Mouse (Mus musculus) heart, postnatal 36 days (tissue): Measurements from ENCODE around the gene Mogs. TPM values are rescaled to one million over a fixed set of nuclear protein-coding genes. Genes with fewer than 3 reads are reported as not detected.

ENCODE experiments used
- DNase-seq, 2 experiments: peaks; one replicate each; pipeline ENCODE4 v3.0.0; 2021 to 2022
- intact Hi-C: fragments of 180-260 bp; cut with DNase I; formaldehyde crosslinking; loops from one replicate; pipeline ENCODE4 v1.15.1; 2025
- total RNA-seq, 2 experiments: library from RNA; stranded (reverse); gene quantifications; 2 replicates each; pipeline ENCODE4 v1.2.3; 2021

The Mogs gene
- total RNA-seq, 2 experiments from 2014 or later, result 8.2 to 8.8 TPM

DNA sequence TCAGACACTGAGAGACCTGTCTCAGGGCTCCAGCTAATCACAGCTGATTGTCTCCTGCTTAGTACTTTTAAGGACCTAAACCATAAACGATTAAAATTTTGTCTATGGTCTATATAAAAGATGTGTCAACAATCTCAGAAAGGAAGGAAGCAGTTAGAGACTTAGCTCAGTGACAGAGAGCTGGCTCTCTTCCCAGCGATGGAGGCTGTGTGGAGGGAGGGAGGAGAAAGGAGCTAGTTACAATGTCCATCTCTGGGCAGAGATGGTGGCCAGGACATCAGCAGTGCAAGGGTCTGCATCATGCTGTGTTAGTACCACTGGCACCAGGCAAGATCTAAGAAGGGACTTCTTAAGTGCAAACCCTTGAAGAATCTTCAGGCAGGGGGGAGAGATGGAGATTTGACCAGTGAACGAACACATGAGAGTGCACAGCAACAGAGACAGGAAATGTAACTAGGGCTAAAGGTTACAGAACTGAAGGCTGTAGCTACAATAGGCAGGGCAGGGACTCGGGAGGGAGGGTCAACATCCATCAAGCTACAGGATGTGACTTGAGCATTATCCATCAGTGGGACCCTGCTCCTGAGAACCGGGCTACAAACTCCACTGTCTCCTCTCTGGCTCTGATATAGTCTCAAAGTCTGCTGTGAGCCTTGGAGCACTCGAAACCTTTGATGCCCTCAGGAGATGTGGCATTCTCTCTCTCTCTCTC lies 22.7 kb upstream of the Mogs start:
- intact Hi-C loops, result no loop called here
- no peak for DNase-seq

DNA sequence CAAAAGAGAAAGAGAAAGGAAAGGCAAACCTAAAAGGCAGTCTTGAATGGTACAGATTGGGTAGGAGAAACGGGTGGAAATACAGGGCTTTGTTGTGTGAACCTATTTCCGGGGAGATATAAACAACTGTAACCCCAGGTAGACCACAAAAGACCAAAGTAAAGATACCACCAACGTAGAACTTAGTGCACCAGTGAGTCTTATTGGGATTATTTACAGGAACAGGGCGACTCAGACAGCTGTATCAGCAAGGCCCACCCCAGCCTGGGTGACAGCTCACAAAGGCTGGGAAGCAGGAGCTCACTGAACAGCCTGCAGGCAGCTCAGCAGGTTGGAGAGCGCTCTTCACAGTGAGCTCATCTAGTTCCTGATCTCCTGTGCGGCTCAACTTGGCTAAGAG lies 19.3 kb upstream of the Mogs start:
- intact Hi-C loops, result no loop called here
- DNase-seq, result no peak

DNA sequence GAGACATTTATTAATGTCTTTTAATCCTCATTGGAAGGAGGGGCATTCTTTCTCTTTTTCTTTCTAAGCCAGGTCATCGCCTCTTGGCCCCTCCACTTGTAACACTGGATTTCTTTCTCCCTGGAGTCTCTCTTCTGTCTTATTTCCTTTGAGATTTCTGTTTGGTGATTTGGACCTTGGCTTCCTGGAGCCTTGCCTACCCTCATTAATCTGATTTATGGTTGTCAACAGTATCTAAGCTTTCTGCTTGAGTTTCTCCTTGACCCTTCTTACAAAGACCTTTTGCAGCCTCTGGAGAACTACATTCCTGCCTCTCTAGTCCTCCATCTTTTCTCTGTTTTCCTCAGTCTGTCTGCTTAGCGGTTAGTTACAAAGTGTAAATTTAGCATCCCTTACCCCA lies 16.9 kb upstream of the Mogs start:
- no peak for DNase-seq
- intact Hi-C loops, result no loop called here

DNA sequence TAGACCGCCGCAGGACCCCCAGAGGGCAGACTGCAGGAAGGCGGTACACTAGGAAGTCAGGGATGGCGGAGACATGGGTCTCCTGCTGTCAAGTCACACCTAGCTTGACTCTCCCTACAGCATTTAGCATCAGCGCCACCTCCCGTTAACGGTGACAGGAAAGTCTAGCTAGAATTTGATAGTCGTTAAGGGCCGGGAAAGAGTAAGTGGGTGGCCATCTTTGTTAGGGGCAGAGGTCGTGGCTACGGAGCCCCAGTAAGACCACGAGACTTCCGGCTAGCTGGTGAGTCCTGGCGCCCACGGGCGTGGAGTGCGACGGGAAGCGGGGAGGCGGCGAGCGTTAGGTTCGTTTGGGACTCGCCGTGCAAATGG lies 14.0 kb upstream of the Mogs start, which contains the start of the genes Ccdc142 and Gm42688:
Gene Ccdc142 (plus strand): TSS at position 286 of the 372 bp plus-strand sequence.
Gene Gm42688 (plus strand): TSS at position 302 of the 372 bp plus-strand sequence.
- intact Hi-C loops, result loop anchor here (1.0 kb wide), 3 partner anchors 23 to 105 kb away; partner anchors contain the start of gene Aup1

DNA sequence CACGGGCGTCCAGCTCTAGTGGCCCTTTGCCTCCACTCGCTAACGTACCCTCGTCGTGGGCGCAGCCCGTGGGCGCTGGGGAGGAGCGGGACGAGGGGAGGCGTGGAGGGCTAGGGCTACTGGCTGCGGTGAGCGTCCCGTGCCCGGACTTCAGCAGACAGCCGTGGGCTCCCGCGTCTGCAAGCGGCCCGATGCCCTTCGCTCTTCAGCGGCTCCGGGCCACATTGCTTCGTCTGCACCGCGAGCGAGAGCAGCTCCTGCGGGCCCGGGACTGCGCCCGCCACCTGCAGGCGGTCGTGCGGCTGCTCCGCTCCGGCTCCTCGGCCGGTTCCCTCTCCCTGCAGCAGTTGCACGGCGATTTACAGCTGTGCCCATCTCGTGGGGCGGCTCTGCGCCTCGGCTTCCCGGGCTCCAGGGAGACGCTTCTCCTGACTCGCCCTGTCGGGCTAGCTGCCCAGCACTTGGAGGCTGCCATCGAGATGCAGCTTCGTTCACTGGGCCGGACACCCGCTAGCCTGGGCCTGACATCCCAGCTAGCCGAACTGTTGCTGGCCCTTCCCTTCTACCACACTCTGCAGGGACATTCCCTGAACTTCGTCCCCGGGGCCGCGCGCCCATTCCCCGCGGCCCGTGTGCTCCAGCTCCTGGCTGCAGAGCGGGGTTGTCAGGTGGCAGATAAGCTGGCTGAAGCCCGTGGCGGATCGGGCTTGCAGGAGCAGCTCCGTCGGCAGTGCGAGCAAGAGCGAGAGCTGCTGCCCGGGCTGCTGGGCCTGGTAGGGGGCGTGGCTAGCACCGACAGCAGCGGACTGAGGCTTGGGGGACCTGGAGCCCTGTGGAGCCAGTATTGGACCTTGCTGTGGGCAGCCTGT lies 13.4 kb upstream of the Mogs start:
- peak; percentile 59 to 63 for DNase-seq
- intact Hi-C loops, result loop anchor here (1.0 kb wide), 3 partner anchors 24 to 106 kb away; partner anchors contain the start of gene Aup1

More for the DNA sequence above, 14.0 kb upstream of the Mogs start, which contains the start of the genes Ccdc142 and Gm42688:
- DNase-seq, result peak; percentile 87 to 88

DNA sequence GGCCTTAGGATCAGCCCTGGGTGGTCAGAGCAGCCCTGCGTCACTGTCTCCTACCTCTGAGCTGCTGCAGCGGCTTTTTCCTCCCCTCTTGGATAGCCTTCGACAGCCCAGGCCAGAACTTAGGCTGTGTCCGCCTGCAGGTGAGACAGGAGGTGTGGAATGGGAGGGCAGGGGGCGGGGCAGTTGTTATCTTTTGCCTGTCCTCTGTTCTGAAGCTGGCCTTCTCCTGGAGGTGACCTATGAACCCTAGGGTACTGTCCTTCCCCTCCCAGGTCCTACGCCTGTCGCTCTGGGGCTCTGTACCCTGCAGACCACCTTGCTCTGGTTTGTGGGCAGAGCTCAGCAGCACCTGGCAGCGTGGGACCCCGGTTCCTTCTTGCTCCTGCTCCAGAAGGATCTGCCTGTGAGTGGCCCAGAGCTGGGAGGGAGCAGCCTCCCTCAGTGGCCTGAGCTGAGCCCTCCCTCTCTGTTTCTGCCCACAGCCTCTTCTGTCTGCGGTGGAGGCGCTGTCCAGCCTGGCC lies 12.1 kb upstream of the Mogs start:
- DNase-seq, result no peak
- intact Hi-C loops, result no loop called here

DNA sequence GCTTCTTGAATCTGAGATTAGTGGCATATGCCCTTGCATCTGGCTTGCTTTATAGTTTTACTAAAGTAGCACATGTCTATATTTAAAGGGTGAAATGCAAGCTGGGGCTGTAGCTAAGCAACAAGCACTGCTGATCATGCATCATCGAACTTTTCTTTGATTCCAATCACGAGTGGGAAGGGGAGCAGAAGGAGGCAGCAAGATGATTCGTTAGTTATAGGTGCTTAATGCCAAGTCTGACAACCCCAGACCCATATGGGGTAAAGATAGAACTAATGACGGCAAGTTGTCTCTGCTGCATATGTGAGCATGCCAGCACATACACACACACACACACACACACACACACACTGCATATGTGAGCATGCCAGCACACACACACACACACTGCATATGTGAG lies 11.1 kb upstream of the Mogs start:
- no peak for DNase-seq
- intact Hi-C loops, result no loop called here

DNA sequence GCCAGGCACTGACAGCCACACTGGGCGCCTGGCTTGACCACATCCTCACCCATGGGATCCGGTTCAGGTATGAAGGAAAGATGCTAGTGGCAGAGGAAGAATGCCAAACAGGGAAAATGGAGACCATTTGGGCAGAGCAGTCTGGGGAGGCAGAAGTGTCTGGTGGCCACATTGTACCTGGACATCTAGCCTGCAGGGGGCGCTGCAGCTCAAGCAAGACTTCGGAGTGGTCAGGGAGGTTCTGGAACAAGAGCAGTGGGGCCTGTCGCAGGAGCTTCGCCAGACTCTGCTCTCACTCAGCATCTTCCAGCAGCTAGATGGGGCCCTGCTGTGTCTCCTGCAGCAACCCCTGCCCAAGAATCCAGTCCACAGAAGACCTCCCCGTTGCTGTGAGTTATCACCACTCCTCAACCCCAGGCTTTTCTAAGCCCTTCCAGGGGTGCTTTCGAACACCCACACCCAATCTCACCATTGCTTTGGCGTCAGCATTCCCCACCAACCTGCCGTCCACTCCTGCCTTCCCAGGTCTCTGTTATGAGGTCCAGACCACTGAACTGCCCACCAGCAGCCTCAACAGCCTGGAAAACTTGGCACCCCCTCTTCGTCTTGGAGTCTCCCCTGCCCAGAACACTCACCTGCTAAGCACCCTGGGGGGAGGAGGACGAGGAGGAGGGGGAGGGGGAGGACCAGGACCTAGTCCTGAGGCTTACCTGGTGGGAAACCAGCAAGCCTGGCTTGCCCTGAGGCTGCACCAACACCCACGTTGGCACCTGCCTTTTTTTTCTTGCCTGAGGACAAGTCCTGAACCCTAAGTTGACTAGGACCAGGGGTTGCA lies 7.5 kb upstream of the Mogs start:
- peak; percentile 75 to 81 for DNase-seq
- intact Hi-C loops, result loop anchor here (5.0 kb wide), 1 partner anchor 170 kb away; no protein-coding TSS in a partner anchor

DNA sequence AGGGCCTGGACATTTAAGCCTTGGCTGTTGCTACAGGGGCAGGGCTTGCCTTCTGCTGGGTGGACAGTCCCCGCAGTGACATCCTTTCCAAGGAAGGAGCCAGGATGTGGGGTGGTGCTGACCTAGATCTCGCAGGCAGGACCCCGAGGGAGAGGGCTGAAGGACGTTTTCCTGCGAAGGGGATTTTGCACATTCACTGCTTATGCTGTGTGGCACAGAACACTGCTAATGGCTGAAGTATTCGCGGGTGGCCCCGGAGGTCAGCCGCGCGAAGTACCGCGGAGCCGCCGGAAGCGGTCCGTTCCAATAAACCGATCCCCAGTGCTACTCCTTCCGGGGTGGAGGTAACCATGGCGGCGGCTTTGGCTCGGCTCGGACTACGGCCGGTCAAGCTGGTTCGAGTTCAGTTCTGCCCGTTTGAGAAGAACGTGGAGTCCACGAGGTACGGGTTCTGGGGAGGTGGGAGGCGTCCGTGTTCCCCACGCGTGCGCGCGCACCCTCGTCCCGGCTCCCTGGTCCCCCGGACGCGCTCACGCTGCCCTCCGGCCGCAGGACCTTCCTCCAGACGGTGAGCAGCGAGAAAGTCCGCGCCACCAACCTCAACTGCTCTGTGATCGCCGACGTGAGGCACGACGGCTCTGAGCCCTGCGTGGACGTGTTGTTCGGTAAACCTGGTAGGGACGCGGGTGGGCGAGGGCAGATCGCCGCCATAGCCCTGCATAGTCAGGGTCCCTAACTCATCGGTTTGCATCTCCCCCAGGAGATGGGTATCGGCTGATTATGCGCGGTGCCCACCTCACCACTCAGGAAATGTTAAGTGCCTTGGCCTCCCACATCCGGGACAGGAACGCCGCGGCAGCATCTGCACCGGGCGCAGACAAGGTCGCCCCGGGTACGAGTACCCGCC lies 6.3 kb upstream of the Mogs start, which contains the start of gene Mrpl53:
Gene Mrpl53 (plus strand): TSS at position 279 of the 907 bp plus-strand sequence.
- intact Hi-C loops, result loop anchor here (5.0 kb wide), 1 partner anchor 168 kb away; no protein-coding TSS in a partner anchor
- DNase-seq, result peak; percentile 85 to 88

DNA sequence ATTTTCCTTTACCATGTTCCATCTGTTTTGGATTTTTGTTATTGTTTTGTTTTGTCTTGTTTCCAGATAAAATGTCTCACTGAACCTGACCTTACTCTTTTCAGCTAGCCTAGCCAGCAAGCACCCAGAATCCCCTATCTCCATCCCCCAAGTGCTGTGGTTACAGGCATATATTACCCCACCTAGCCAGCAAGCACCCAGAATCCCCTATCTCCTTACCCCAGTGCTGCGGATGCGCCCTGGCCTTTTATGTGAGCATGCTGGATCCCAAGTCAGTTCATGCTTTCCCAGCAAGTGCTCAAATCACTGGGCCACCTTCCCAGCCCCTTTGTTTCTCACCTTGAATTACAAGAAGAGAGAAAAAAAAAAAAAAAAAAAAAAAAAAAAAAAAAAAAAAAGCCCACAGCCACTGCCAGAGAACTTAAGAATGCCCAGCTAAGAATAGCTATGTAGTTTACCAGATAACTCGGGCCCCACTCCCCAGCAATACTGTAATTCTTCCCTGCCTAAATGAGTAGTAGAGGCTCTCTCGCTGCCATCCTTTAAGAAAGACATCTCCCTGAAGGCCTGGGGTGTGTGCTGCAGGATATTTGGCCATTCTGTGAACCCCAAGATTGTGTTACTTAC lies 3.7 kb upstream of the Mogs start:
- no peak for DNase-seq

DNA sequence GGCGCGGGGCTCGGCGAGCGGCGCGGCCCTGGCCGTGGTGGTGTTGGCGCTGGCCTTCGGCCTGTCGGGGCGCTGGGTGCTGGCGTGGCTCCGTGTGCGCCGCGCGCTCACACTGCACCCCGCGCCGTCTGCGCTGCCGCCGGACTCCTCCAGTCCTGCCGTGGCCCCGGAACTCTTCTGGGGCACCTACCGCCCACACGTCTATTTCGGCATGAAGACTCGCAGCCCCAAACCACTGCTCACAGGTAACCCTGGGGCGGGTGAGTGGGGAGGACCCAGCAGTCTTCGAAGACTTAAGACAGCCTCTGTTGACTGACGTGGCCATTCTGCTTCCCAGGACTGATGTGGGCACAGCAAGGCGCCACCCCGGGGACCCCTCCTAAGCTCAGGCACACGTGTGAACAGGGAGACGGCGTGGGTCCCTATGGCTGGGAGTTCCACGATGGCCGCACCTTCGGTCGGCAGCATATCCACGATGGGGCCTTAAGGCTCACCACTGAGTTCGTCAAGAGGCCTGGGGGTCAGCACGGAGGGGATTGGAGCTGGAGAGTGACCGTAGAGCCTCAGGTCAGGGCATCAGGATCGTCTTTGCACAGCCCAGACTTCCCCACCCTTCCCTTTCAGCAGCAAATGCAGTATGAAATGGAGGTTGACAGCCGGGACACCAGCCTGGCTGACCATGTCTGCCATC lies 531 bp downstream of the Mogs start:
- intact Hi-C loops, result loop anchor here (2.0 kb wide), 1 partner anchor 45 kb away; no protein-coding TSS in a partner anchor
- no peak for DNase-seq

More for the DNA sequence above, 3.7 kb upstream of the Mogs start:
- intact Hi-C loops, result no loop called here

DNA sequence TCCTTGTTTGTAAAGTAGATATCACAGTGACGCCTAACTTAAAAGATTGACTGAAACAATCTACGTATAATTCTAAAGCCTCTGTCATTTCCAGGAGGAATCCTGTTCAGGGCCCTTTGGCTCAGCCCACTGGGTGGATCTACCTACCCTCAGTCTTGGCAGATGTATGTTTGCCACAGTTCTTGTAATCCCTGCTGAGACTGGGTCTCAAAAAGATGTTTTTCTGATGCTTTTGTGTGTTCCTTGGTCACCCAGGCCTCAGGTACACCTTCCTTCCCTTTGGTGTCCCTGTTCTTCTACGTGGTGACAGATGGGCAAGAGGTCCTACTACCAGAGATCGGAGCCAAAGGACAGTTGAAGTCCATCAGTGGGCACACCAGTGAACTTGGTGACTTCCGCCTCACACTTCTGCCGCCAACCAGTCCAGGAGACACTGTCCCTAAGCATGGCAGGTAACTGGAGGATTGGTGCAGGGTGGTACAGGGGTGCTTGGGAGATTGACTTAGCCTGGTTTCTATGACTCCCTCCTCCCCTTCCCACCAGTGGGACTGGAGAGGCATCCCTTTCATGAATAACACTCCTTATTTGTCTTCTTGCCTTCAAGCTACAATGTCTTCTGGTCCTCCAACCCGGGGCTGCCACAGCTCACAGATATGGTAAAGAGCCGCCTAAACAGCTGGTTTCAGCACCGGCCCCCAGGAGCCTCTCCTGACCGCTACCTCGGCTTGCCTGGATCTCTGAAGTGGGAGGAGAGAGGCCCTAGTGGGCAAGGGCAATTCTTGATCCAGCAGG lies 1.3 kb downstream of the Mogs start:
- intact Hi-C loops, result loop anchor here (2.0 kb wide), 1 partner anchor 44 kb away; no protein-coding TSS in a partner anchor
- DNase-seq, result no peak

DNA sequence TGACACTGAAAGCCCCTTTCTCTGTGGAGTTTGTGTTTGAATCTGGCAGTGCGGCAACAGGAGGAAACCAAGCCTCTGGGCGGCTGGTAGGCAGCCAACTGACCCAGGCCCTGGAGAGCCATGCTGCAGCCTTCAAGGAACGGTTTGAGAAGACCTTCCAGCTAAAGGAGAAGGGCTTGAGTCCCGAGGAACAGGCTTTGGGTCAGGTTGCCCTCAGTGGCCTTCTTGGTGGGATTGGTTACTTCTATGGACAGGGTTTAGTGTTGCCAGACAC lies 1.8 kb downstream of the Mogs start:
- intact Hi-C loops, result loop anchor here (2.0 kb wide), 1 partner anchor 44 kb away; no protein-coding TSS in a partner anchor
- no peak for DNase-seq

DNA sequence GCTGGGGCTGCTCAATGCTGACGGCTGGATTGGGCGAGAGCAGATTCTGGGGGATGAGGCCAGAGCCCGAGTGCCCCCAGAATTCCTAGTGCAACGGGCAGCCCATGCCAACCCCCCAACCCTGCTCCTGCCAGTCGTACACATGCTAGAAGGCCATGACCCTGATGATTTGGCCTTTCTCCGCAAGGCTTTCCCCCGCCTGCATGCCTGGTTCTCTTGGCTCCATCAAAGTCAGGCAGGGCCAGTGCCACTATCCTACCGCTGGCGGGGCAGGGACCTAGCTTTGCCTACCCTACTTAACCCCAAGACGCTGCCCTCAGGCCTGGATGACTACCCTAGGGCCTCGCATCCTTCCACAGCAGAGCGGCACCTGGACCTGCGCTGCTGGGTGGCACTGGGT lies 2.3 kb downstream of the Mogs start:
- intact Hi-C loops, result loop anchor here (2.0 kb wide), 1 partner anchor 43 kb away; no protein-coding TSS in a partner anchor
- no peak for DNase-seq

DNA sequence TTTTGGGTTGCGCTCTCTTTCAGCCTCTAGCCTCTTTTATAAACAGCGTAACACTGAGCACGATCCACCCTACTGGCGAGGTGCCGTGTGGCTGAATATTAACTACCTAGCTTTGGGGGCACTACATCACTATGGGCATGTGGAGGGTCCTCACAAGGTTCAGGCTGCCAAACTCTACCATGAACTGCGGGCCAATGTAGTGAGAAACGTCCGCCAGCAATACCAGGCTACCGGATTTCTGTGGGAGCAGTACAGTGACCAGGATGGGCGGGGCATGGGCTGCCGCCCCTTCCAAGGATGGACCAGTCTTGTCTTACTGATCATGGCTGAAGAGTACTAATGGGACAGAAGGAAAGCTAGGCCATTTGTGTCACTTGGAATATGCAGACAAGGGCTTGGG lies 3.1 kb downstream of the Mogs start:
- DNase-seq, result no peak
- intact Hi-C loops, result no loop called here

DNA sequence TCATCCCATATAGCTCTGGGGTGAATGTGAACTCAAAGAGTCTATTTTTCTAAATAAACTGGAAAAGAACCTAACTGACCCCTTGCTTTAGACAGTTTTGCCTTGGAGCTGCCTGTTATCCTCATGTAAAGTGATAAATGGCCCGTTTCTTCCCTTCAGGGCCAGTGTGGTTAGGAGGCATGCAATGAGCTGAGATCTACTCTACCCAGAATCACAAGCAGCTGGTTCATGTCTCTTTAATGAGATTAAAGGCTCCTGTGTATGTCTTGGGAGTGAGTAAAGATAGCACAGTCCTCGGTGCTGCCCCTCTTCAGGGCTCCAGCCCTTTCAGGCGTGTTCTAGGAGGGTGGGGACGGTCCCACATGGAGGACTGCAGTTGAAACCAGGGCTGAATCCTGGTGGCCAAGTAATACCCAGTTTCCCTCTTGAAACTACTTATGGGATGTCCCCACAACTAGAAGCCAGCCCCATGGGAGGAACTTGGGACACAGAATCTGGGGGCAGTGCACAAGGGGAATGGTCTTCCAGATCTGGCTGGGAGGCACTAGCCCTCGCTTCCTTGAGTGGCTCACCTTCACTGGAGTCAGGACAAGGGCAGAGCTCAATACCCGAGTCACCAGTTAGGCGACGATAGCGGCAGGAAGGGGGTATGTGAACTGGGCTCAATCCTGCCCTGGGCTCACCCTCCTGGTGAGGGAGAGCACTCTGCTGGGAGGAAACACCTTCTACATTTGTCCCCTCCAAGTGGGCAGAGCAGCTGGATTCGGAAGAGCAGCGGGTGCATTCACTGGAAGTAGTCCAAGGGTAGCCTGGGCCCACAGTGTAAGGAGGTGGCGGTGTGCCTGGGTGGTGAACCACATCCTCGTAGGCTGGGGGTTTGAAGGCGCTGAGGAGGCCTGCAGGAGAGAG lies 3.8 kb downstream of the Mogs start:
- intact Hi-C loops, result no loop called here
- no peak for DNase-seq
